In genomic region chr9:21555198-21555742, GRCm38 (mm10) we compare ENCODE assay signal across 19 mouse cellular contexts. TPM values are rescaled to one million over a fixed set of nuclear protein-coding genes. Genes with fewer than 3 reads are reported as not detected.
A peak's percentile ranks its signal among the peaks of the same experiment; 100 is the strongest.
DNase-seq lines count a peak whose midpoint lies in the region; ATAC-seq and TF ChIP-seq lines count a peak whose summit lies in the region.
"Had no signal": no experiment of that assay in that cellular context is flagged by ENCODE, and none has a peak within 500 bp of the region (broad histone marks: within the 10 kb centered on the region; RNA-seq: fewer than 3 reads in every experiment).

No protein-coding gene starts in this region.

- peaks cover 46% of the 10 kb centered on the region for H3K36me3 ChIP-seq in lung, embryonic 14.5 days (ENCODE audit: insufficient read depth)
- peaks cover 86% of the 10 kb centered on the region for H3K36me3 ChIP-seq in erythroblast, embryonic 14.5 days (ENCODE audit: control insufficient read depth)
- H3K36me3 ChIP-seq in small intestine, adult 2 months (ENCODE audit: control insufficient read depth, insufficient read depth, low read length) = no peaks in the 10 kb centered on the region
- H3K36me3 ChIP-seq: hindbrain, embryonic 15.5 days had no signal

- no peaks in the 10 kb centered on the region for H3K4me1 ChIP-seq in lung, embryonic 14.5 days (ENCODE audit: insufficient read depth)
- peaks cover 87% of the 10 kb centered on the region for H3K4me1 ChIP-seq in erythroblast, embryonic 14.5 days (ENCODE audit: control insufficient read depth)
- H3K4me1 ChIP-seq in small intestine, adult 2 months (ENCODE audit: control insufficient read depth, insufficient read depth, insufficient read length, low read length) = peaks cover 13% of the 10 kb centered on the region
- H3K4me1 ChIP-seq: limb, embryonic 13.5 days had no signal

- no peak for DNase-seq in lung, embryonic 14.5 days
- DNase-seq in lung, adult 18-20 months = no peak
- DNase-seq in NIH3T3 (ENCODE audit: low read depth) = peak; percentile 23
- DNase-seq in left cerebral cortex, postnatal 25 days (ENCODE audit: low spot score in 2 of 2) = no peak
- no peak for DNase-seq in ovary, postnatal 10 days (ENCODE audit: low spot score)
- DNase-seq: cerebellum, adult 18-20 months; heart, adult 11 months; kidney, adult 11 months; kidney, postnatal 4 days; lung, postnatal 36 days; spleen, adult 18-20 months; thymus, postnatal 25 days had no signal

- H3K4me3 ChIP-seq in lung, embryonic 14.5 days (ENCODE audit: low read depth, low read length) = no peak overlapping the region
- peak overlapping the region; percentile 17 for H3K4me3 ChIP-seq in erythroblast, embryonic 14.5 days (replicated peaks)
- no peak overlapping the region for H3K4me3 ChIP-seq in small intestine, adult 2 months (ENCODE audit: low read depth, low read length)
- H3K4me3 ChIP-seq: forebrain, embryonic 10.5 days; hindbrain, embryonic 15.5 days; limb, embryonic 13.5 days; midbrain, embryonic 12.5 days; neural tube, embryonic 15.5 days had no signal

- intact Hi-C loops in left cerebral cortex, postnatal 25 days (cut with DNase I) = no loop called here

- no peaks in the 10 kb centered on the region for H3K9me3 ChIP-seq in lung, embryonic 14.5 days (ENCODE audit: low read depth, low read length)
- no peaks in the 10 kb centered on the region for H3K9me3 ChIP-seq in erythroblast, embryonic 14.5 days (ENCODE audit: control insufficient read depth, low read length)
- H3K9me3 ChIP-seq: forebrain, embryonic 10.5 days; hindbrain, embryonic 15.5 days; limb, embryonic 13.5 days; midbrain, embryonic 12.5 days; neural tube, embryonic 15.5 days had no signal

- WGBS in lung, embryonic 14.5 days = 82% methylated on average over 6 of the region's 6 CpGs
- WGBS in small intestine, adult 2 months = 88% methylated on average over 6 of the region's 6 CpGs

- H3K27ac ChIP-seq in lung, embryonic 14.5 days (ENCODE audit: low read depth) = no peak overlapping the region
- H3K27ac ChIP-seq in small intestine, adult 2 months (ENCODE audit: insufficient read depth, low read depth, low read length) = no peak overlapping the region
- H3K27ac ChIP-seq: forebrain, embryonic 10.5 days; hindbrain, embryonic 15.5 days; limb, embryonic 13.5 days; midbrain, embryonic 12.5 days; neural tube, embryonic 15.5 days had no signal

- TF ChIP-seq POLR2A in small intestine, adult 2 months (IDR thresholded peaks at IDR 0.05; ENCODE audit: low read depth, low read length) = no peak

- H3K27me3 ChIP-seq in lung, embryonic 14.5 days (ENCODE audit: insufficient read depth, low read length) = no peaks in the 10 kb centered on the region
- H3K27me3 ChIP-seq in erythroblast, embryonic 14.5 days (ENCODE audit: control insufficient read depth) = no peaks in the 10 kb centered on the region
- H3K27me3 ChIP-seq in small intestine, adult 2 months (ENCODE audit: control insufficient read depth, insufficient read depth, low read length) = no peaks in the 10 kb centered on the region
- H3K27me3 ChIP-seq: hindbrain, embryonic 15.5 days; limb, embryonic 13.5 days; midbrain, embryonic 12.5 days; neural tube, embryonic 15.5 days had no signal

- no peak overlapping the region for H3K4me2 ChIP-seq in lung, embryonic 14.5 days
- H3K4me2 ChIP-seq: hindbrain, embryonic 15.5 days; limb, embryonic 13.5 days; midbrain, embryonic 12.5 days; neural tube, embryonic 15.5 days had no signal

- H3K9ac ChIP-seq in lung, embryonic 14.5 days = no peak overlapping the region
- H3K9ac ChIP-seq: hindbrain, embryonic 15.5 days; limb, embryonic 13.5 days; midbrain, embryonic 12.5 days; neural tube, embryonic 15.5 days had no signal

- TF ChIP-seq CTCF in lung, embryonic 14.5 days (IDR thresholded peaks at IDR 0.05; ENCODE audit: low read depth) = 0 out of 2 replicates have a peak, but pooled peaks have one; percentile 3
- TF ChIP-seq CTCF in small intestine, adult 2 months (IDR thresholded peaks at IDR 0.05; ENCODE audit: extremely low read depth, insufficient read length, insufficient replicate concordance, low read depth, low read length) = peak; percentile 9; the same call in 1 of the 2 replicates

- ATAC-seq in lung, embryonic 14.5 days (ENCODE audit: insufficient read depth) = no peak

RNA-seq across cellular contexts. Expression of gene Carm1, which starts 8.6 kb away (rescaled TPM):
- 69.4 and 76.5 TPM in 2 replicates for polyA plus RNA-seq in lung, embryonic 14.5 days (2014; fragmentation: Nextera tagmentation; extraction: Ambion mirVana)
- polyA plus RNA-seq in erythroblast, embryonic 14.5 days (2012) = 41.9 and 46.0 TPM in 2 replicates
- 31.7 and 63.4 TPM in 2 replicates for polyA plus RNA-seq in small intestine, adult 2 months (2012; rRNA removed)
- total RNA-seq in left cerebral cortex, postnatal 25 days (2021) = 10 to 100 TPM; 70.8 to 74.0 TPM

RNA-seq across cellular contexts. Expression of gene AB124611, which starts 29.3 kb away (rescaled TPM):
- 3.0 and 3.8 TPM in 2 replicates for polyA plus RNA-seq in lung, embryonic 14.5 days (2014; fragmentation: Nextera tagmentation; extraction: Ambion mirVana)
- 0.13 and 0.39 TPM in 2 replicates for polyA plus RNA-seq in erythroblast, embryonic 14.5 days (2012)
- polyA plus RNA-seq in small intestine, adult 2 months (2012; rRNA removed) = 1.2 and 1.4 TPM in 2 replicates
- total RNA-seq in left cerebral cortex, postnatal 25 days (2021) = under 1 TPM; 0.30 to 0.66 TPM

RNA-seq across cellular contexts. Expression of gene Timm29, which starts 37.3 kb away (rescaled TPM):
- polyA plus RNA-seq in lung, embryonic 14.5 days (2014; fragmentation: Nextera tagmentation; extraction: Ambion mirVana) = 35.6 and 36.3 TPM in 2 replicates
- polyA plus RNA-seq in erythroblast, embryonic 14.5 days (2012) = 0.74 and 1.2 TPM in 2 replicates
- polyA plus RNA-seq in small intestine, adult 2 months (2012; rRNA removed) = 11.0 and 14.7 TPM in 2 replicates
- 10 to 100 TPM; 45.5 to 48.2 TPM for total RNA-seq in left cerebral cortex, postnatal 25 days (2021)

RNA-seq across cellular contexts. Expression of gene Yipf2, which starts 37.4 kb away (rescaled TPM):
- polyA plus RNA-seq in lung, embryonic 14.5 days (2014; fragmentation: Nextera tagmentation; extraction: Ambion mirVana) = 17.0 and 17.9 TPM in 2 replicates
- polyA plus RNA-seq in erythroblast, embryonic 14.5 days (2012) = 0.20 and 0.25 TPM in 2 replicates
- 22.5 and 35.9 TPM in 2 replicates for polyA plus RNA-seq in small intestine, adult 2 months (2012; rRNA removed)
- 10 to 100 TPM; 18.1 to 19.4 TPM for total RNA-seq in left cerebral cortex, postnatal 25 days (2021)

RNA-seq across cellular contexts. Expression of gene Tmed1, which starts 45.2 kb away (rescaled TPM):
- polyA plus RNA-seq in lung, embryonic 14.5 days (2014; fragmentation: Nextera tagmentation; extraction: Ambion mirVana) = 106 and 108 TPM in 2 replicates
- polyA plus RNA-seq in erythroblast, embryonic 14.5 days (2012) = 0.47 and 0.75 TPM in 2 replicates
- 7.5 and 10.8 TPM in 2 replicates for polyA plus RNA-seq in small intestine, adult 2 months (2012; rRNA removed)
- 10 to 100 TPM; 14.3 to 15.6 TPM for total RNA-seq in left cerebral cortex, postnatal 25 days (2021)
